Mouse (Mus musculus) kidney, embryonic 15.5 days (tissue): ENCODE data around the gene Gm10382. TPM values are rescaled to one million over a fixed set of nuclear protein-coding genes. Genes with fewer than 3 reads are reported as not detected.
"Not testable (repeated sequence)": the region's sequence is repeated elsewhere in the genome, so short reads cannot be mapped to it uniquely, and the experiment has no call there.

Source experiments
- ATAC-seq: fragments of 200-750 bp; cut with Nextera tagmentation; replicated peaks from 2 replicates; pipeline ENCODE4 v1.8.0; 2017; ENCODE audit warnings: moderate TSS enrichment; ENCODE audit not compliant: low FRiP score
- H3K27ac ChIP-seq: fragments of 300-500 bp; sonication (generic); 2 replicates; pipeline ENCODE4 v1.5.1; 2015; ENCODE audit warnings: mild to moderate bottlenecking, inconsistent platforms
- H3K27me3 ChIP-seq: fragments of 300-500 bp; sonication (generic); 2 replicates; pipeline ENCODE4 v1.6.1; 2015; ENCODE audit warnings: inconsistent platforms
- H3K36me3 ChIP-seq: fragments of 300-500 bp; sonication (generic); 2 replicates; pipeline ENCODE4 v1.6.1; 2015; ENCODE audit warnings: inconsistent platforms
- H3K4me1 ChIP-seq: fragments of 300-500 bp; sonication (generic); 2 replicates; pipeline ENCODE4 v1.6.1; 2015; ENCODE audit warnings: inconsistent platforms
- H3K4me2 ChIP-seq: fragments of 300-500 bp; sonication (generic); 2 replicates; pipeline ENCODE4 v1.6.1; 2015; ENCODE audit warnings: moderate library complexity, mild to moderate bottlenecking, inconsistent platforms
- H3K4me3 ChIP-seq: fragments of 300-500 bp; sonication (generic); replicated peaks from 2 replicates; pipeline ENCODE4 v1.5.1; 2015; ENCODE audit warnings: mild to moderate bottlenecking, inconsistent platforms
- H3K9ac ChIP-seq: fragments of 300-500 bp; sonication (generic); 2 replicates; pipeline ENCODE4 v1.6.1; 2015; ENCODE audit warnings: mild to moderate bottlenecking, inconsistent platforms
- H3K9me3 ChIP-seq: fragments of 300-500 bp; sonication (generic); replicated peaks from 2 replicates; pipeline ENCODE4 v1.6.1; 2016; ENCODE audit warnings: inconsistent platforms
- WGBS: fragments of 180-500 bp; shearing (Covaris S2); methylation state at CpG from one replicate; pipeline ENCODE4 v1.1.7; 2015; ENCODE audit warnings: mixed read lengths; 5-methylcytosine and 5-hydroxymethylcytosine counted together
- polyA plus RNA-seq: library from polyadenylated mRNA; unstranded; fragments of >200 nt; fragmentation: Nextera tagmentation; extraction: Ambion mirVana; gene quantifications from 2 replicates; pipeline ENCODE4 v1.2.1, GENCODE M21; 2015

The Gm10382 gene
- polyA plus RNA-seq, 1 experiment from 2014 or later = 0.49 TPM

- H3K27me3 ChIP-seq = no peaks in the 10 kb centered on the region
- H3K4me1 ChIP-seq = peaks cover 34% of the 10 kb centered on the region
- H3K9ac ChIP-seq = 0 out of 2 replicates have a peak overlapping the region, but pooled peaks have one; percentile 7
- ATAC-seq = 0 out of 2 replicates have a peak, but pooled peaks have one; percentile 13
- 7% methylated on average over 20 of the region's 20 CpGs for WGBS
- H3K27ac ChIP-seq = peak overlapping the region; percentile 74
- H3K9me3 ChIP-seq = no peaks in the 10 kb centered on the region
- H3K4me2 ChIP-seq = peak overlapping the region; percentile 60
- peaks cover 16% of the 10 kb centered on the region for H3K36me3 ChIP-seq
- H3K4me3 ChIP-seq = peak overlapping the region; percentile 47
Observed at GRCm38 (mm10) chr5:125409348-125410090, 20.4 kb downstream of the Gm10382 start.

GRCm38 (mm10) chr5:125411972-125412530 is 22.9 kb downstream of the Gm10382 start:
- WGBS = 60% methylated on average over 5 of the region's 5 CpGs
- Histone ChIP-seq H3K27me3 (no peaks in the 10 kb centered on the region), H3K27ac (no peak overlapping the region), H3K4me1 (peaks cover 27% of the 10 kb centered on the region), H3K9me3 (no peaks in the 10 kb centered on the region), H3K36me3 (peaks cover 41% of the 10 kb centered on the region), H3K9ac (no peak overlapping the region), H3K4me3 (no peak overlapping the region), H3K4me2 (no peak overlapping the region)
- ATAC-seq = no peak

GRCm38 (mm10) chr5:125412536-125412935 is 23.4 kb downstream of the Gm10382 start:
- not testable (repeated sequence) for ATAC-seq, H3K27me3 ChIP-seq, H3K9me3 ChIP-seq, H3K4me2 ChIP-seq, H3K4me3 ChIP-seq, H3K27ac ChIP-seq, H3K9ac ChIP-seq
- H3K4me1 ChIP-seq = peaks cover 22% of the 10 kb centered on the region
- 88% methylated on average over 8 of the region's 8 CpGs for WGBS
- peaks cover 46% of the 10 kb centered on the region for H3K36me3 ChIP-seq

- peaks cover 58% of the 10 kb centered on the region for H3K36me3 ChIP-seq
Observed at GRCm38 (mm10) chr5:125413763-125414162, 24.6 kb downstream of the Gm10382 start.

GRCm38 (mm10) chr5:125416183-125416582 is 27.1 kb downstream of the Gm10382 start:
- no peak for ATAC-seq
- peaks cover 82% of the 10 kb centered on the region for H3K36me3 ChIP-seq
- no peak overlapping the region for H3K4me2 ChIP-seq
- H3K4me1 ChIP-seq = no peaks in the 10 kb centered on the region
- H3K9me3 ChIP-seq = no peaks in the 10 kb centered on the region
- no peak overlapping the region for H3K4me3 ChIP-seq
- no peaks in the 10 kb centered on the region for H3K27me3 ChIP-seq
- 94% methylated on average over 8 of the region's 8 CpGs for WGBS
- no peak overlapping the region for H3K27ac ChIP-seq
- no peak overlapping the region for H3K9ac ChIP-seq

More at GRCm38 (mm10) chr5:125413763-125414162, 24.6 kb downstream of the Gm10382 start:
- H3K4me1 ChIP-seq = peaks cover 15% of the 10 kb centered on the region
- no peak overlapping the region for H3K27ac ChIP-seq
- H3K27me3 ChIP-seq = no peaks in the 10 kb centered on the region
- no peak overlapping the region for H3K4me2 ChIP-seq
- no peak overlapping the region for H3K4me3 ChIP-seq
- WGBS = 88% methylated on average over 4 of the region's 4 CpGs
- no peak overlapping the region for H3K9ac ChIP-seq
- no peaks in the 10 kb centered on the region for H3K9me3 ChIP-seq
- ATAC-seq = no peak

- no peak overlapping the region for H3K4me3 ChIP-seq
- WGBS = 93% methylated on average over 12 of the region's 12 CpGs
Observed at GRCm38 (mm10) chr5:125418636-125419035, 29.5 kb downstream of the Gm10382 start.

GRCm38 (mm10) chr5:125419124-125419523 is 30.0 kb downstream of the Gm10382 start:
- peaks cover 98% of the 10 kb centered on the region for H3K36me3 ChIP-seq
- no peak overlapping the region for H3K4me3 ChIP-seq
- no peaks in the 10 kb centered on the region for H3K27me3 ChIP-seq
- H3K4me2 ChIP-seq = no peak overlapping the region
- 65% methylated on average over 11 of the region's 11 CpGs for WGBS
- H3K4me1 ChIP-seq = no peaks in the 10 kb centered on the region
- H3K9me3 ChIP-seq = no peaks in the 10 kb centered on the region
- no peak overlapping the region for H3K9ac ChIP-seq
- H3K27ac ChIP-seq = no peak overlapping the region
- ATAC-seq = no peak

More at GRCm38 (mm10) chr5:125418636-125419035, 29.5 kb downstream of the Gm10382 start:
- no peaks in the 10 kb centered on the region for H3K9me3 ChIP-seq
- peaks cover 98% of the 10 kb centered on the region for H3K36me3 ChIP-seq
- H3K27me3 ChIP-seq = no peaks in the 10 kb centered on the region
- H3K4me1 ChIP-seq = no peaks in the 10 kb centered on the region
- ATAC-seq = no peak
- H3K9ac ChIP-seq = no peak overlapping the region
- H3K4me2 ChIP-seq = no peak overlapping the region
- no peak overlapping the region for H3K27ac ChIP-seq

- H3K27ac ChIP-seq = no peak overlapping the region
- no peak for ATAC-seq
- H3K36me3 ChIP-seq = peaks cover 100% of the 10 kb centered on the region
- WGBS = 88% methylated on average over 10 of the region's 10 CpGs
- no peaks in the 10 kb centered on the region for H3K27me3 ChIP-seq
- no peak overlapping the region for H3K4me2 ChIP-seq
- no peak overlapping the region for H3K4me3 ChIP-seq
- no peaks in the 10 kb centered on the region for H3K9me3 ChIP-seq
- H3K9ac ChIP-seq = no peak overlapping the region
- H3K4me1 ChIP-seq = no peaks in the 10 kb centered on the region
Observed at GRCm38 (mm10) chr5:125425698-125426276, 36.7 kb downstream of the Gm10382 start.

- H3K36me3 ChIP-seq = peaks cover 100% of the 10 kb centered on the region
- ATAC-seq = no peak
- H3K9me3 ChIP-seq = no peaks in the 10 kb centered on the region
- H3K4me3 ChIP-seq = no peak overlapping the region
- H3K27me3 ChIP-seq = no peaks in the 10 kb centered on the region
- 94% methylated on average over 10 of the region's 10 CpGs for WGBS
- H3K9ac ChIP-seq = no peak overlapping the region
- no peak overlapping the region for H3K4me2 ChIP-seq
- no peak overlapping the region for H3K27ac ChIP-seq
- no peaks in the 10 kb centered on the region for H3K4me1 ChIP-seq
Observed at GRCm38 (mm10) chr5:125426343-125426742, 37.2 kb downstream of the Gm10382 start.

- H3K36me3 ChIP-seq = peaks cover 46% of the 10 kb centered on the region
- not testable (repeated sequence) for H3K9me3 ChIP-seq, H3K9ac ChIP-seq, ATAC-seq, H3K4me2 ChIP-seq, H3K27me3 ChIP-seq, H3K27ac ChIP-seq
- 87% methylated on average over 2 of the region's 2 CpGs for WGBS
- H3K4me3 ChIP-seq = 0 out of 2 replicates have a peak overlapping the region, but pooled peaks have one; percentile 97
- peaks cover 13% of the 10 kb centered on the region for H3K4me1 ChIP-seq
Observed at GRCm38 (mm10) chr5:125432324-125432723, 43.2 kb downstream of the Gm10382 start.

GRCm38 (mm10) chr5:125433793-125434337 is 44.7 kb downstream of the Gm10382 start, which contains the start of gene Dhx37:
TSS of gene Dhx37 (minus strand) at chr5:125434121.
- H3K9me3 ChIP-seq = no peaks in the 10 kb centered on the region
- H3K4me1 ChIP-seq = peaks cover 13% of the 10 kb centered on the region
- peak within 1 kb of the TSS; percentile 97 for H3K4me3 ChIP-seq
- 0 out of 2 replicates have a peak within 1 kb of the TSS, but pooled peaks have one; percentile 66 for H3K27ac ChIP-seq
- peak; percentile 98 for ATAC-seq
- H3K36me3 ChIP-seq = peaks cover 31% of the 10 kb centered on the region
- H3K9ac ChIP-seq = peak within 1 kb of the TSS; percentile 96
- 0% methylated on average over 46 of the region's 46 CpGs for WGBS
- peak within 1 kb of the TSS; percentile 92 for H3K4me2 ChIP-seq
- H3K27me3 ChIP-seq = no peaks in the 10 kb centered on the region

GRCm38 (mm10) chr5:125434347-125434746 is 45.2 kb downstream of the Gm10382 start:
- H3K9ac ChIP-seq, ATAC-seq, H3K27ac ChIP-seq, H3K9me3 ChIP-seq, H3K27me3 ChIP-seq: not testable (repeated sequence)
- peaks cover 26% of the 10 kb centered on the region for H3K36me3 ChIP-seq
- peak overlapping the region; percentile 92 for H3K4me2 ChIP-seq
- H3K4me1 ChIP-seq = peaks cover 13% of the 10 kb centered on the region
- 57% methylated on average over 15 of the region's 15 CpGs for WGBS
- peak overlapping the region; percentile 97 for H3K4me3 ChIP-seq
